Mouse (Mus musculus): ENCODE results near the gene Hoxc6.
A peak's percentile ranks its signal among the peaks of the same experiment; 100 is the strongest.

Gene Hoxc6

DNA sequence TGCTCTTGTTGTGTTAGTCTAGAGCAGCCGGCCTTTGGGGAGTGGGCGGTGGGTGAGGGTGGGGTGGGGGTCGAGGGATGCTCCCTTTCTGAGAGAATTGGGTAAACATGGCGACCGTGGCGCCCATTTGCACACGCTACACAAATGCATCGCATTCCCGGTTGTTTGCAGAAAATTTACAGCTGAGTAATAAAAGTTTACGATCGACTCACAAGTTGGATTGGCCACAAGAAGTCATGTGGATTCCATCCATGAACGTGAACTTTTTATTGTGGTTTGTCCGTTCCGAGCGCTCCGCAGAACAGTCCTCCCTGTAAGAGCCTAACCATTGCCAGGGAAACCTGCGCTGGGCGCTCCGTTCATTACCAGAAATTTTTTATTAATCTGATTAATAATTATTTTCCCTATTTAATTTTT lies at the start of gene Hoxc6:
Hoxc6 (plus strand) TSS at position 319 of the 417 bp plus-strand sequence.
- no peak for DNase-seq (ENCODE audit: low spot score in 2 of 2)

DNA sequence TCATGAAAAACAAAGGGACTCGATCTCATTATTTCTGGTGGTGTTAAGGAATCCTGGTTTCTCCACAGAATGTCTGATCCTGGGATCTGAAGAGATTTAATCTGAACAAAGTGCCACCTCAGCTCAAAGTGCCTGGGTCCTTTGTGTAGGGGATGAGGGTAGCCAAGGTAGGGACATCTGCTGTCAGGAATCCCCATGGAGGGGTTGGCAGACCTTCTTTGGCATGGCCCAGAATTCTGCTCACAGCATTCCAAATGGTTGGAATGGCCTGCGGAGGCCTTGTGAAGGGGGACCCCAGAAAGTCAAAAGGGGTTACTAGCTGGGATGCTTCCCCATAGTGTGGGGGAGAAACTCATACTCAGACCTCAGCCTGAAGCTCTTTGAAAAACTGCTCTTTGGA lies 49.2 kb upstream of the Hoxc6 start:
- no peak for DNase-seq (ENCODE audit: low spot score in 2 of 2)

DNA sequence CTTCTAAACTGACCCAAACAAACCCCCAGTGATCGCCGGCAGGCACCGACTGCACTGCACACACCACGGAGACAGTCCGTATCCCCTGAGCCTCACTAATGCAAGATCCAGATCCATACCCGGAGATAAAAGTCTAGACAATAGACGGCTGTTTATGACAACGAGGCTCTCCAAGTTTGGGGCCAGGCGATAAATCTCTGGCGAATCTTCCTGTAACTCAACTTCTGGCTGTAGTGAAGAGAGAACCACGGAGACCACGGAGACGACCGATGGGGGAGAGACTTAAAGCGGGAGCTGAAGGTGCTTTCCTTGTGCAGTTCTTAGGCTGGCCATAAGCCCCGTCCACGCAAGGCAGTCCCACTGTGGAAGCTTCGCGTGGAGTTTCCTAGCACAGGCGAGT lies 48.4 kb upstream of the Hoxc6 start:
- DNase-seq (ENCODE audit: low spot score in 2 of 2), result no peak

DNA sequence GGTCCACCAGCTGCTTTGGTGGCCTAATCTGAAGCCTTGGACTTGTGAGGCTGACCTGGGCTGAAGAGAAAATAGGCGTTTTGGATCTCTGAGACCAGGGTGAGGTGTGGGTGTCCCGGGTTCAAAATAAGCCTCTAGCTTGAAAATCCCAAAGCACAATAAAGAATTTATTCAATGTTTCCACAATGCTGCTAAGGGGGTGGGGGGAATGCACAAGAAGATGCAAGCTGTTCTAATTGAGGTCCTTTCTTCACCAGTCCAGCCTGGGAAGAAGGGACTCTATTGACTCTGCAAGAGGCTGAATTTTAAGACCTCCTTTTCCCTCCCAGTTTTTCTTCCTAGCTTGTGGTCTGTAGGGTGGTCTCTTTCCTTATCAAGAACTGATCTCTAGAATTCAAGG lies 47.2 kb upstream of the Hoxc6 start:
- no peak for DNase-seq (ENCODE audit: low spot score in 2 of 2)

DNA sequence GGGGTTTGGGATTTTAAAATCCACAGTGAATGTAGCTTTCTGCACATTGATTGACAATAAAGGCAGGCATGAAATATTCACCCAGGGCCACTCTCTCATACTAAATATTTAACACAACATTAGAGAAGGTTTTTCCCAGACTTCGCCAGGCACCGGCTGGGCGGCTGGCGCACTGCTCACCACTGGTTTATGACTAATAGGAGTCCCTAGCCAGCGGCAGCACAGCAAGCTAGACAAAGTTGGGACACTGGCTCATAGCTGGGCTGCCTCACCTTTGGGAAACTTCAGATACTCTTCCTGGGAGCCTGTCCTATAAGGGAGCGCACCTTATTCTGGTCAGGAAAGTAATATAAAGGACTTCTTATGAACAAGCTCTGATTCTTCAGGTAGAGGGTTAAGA lies 44.5 kb upstream of the Hoxc6 start:
- DNase-seq (ENCODE audit: low spot score in 2 of 2), result no peak

DNA sequence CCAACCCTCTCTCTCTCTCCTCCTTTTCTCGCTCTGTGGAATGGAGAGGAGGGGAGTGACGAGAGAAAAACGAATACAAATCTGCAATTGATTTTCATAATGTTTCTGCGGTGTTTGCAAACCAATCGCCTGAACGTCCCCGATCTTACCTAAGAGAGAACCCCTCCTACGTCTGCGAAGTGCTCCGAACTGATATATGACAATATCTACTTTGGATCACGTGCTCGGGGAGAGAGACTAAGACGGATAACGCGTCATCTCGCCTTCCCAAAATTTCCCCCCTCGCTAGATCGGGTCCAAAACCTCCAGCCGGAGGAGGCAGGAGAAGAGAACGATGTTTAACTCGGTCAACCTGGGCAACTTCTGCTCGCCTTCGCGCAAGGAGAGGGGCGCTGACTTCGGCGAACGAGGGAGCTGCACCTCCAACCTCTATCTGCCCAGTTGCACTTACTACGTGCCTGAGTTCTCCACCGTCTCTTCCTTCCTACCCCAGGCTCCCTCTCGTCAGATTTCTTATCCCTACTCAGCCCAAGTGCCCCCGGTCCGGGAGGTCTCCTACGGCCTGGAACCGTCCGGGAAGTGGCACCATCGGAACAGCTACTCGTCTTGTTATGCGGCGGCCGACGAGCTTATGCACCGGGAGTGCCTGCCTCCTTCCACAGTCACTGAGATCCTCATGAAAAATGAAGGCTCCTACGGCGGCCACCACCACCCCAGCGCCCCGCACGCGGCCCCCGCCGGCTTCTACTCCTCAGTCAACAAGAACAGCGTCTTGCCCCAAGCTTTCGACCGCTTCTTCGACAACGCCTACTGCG lies 43.7 kb upstream of the Hoxc6 start, which contains the start of gene Hoxc11:
Hoxc11 (plus strand) TSS at position 236 of the 815 bp plus-strand sequence.
- DNase-seq (ENCODE audit: low spot score in 2 of 2), result no peak

DNA sequence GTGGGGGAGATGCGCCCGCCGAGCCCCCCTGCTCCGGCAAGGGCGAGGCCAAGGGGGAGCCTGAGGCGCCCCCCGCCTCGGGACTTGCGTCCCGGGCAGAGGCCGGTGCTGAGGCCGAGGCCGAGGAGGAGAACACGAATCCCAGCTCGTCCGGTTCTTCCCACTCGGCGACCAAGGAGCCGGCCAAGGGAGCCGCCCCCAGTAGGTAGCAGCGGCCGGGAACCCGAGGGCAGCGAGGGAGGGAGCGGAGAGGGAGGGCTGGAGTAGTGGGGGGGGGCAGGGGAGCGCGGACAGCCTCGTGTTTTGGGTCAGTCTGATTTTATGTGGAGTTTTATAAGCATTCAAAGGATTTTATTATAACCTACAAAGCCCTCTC lies 43.1 kb upstream of the Hoxc6 start:
- DNase-seq (ENCODE audit: low spot score in 2 of 2), result no peak

DNA sequence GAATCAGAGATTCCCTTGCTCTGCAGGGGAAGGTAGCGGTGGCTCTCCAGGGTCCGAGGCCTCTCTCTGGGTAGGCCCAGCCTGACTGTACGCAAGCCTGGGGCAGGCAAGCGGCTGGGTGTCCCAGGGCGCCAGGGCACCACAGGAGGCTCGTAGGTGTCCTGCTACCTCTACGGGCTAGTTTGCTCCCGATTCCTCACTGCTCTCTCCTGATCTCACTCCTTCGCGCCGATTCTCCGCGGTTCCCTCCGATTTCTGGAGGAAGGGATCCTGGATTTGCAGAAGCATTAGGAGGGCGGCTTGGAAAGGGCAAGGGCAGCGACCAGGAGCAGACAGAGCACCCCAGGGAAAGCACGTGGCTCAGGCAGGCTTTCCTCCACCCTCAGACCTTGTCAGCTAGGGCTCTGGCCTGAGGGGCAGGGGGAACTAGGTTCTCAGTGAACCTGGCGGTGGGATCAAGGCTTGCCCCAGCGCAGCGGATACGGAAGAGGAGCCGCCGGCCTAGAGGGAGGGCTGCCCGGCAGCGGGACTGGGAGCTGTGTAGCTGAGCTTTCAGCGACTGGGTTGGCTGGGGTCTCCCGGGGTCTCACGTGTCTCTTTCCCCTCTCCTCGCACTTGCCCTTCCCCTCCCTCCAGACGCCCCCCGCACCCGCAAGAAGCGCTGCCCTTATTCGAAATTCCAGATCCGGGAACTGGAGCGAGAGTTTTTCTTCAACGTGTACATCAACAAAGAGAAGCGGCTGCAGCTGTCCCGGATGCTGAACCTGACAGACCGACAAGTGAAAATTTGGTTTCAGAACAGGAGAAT lies 42.0 kb upstream of the Hoxc6 start:
- DNase-seq (ENCODE audit: low spot score in 2 of 2), result no peak

DNA sequence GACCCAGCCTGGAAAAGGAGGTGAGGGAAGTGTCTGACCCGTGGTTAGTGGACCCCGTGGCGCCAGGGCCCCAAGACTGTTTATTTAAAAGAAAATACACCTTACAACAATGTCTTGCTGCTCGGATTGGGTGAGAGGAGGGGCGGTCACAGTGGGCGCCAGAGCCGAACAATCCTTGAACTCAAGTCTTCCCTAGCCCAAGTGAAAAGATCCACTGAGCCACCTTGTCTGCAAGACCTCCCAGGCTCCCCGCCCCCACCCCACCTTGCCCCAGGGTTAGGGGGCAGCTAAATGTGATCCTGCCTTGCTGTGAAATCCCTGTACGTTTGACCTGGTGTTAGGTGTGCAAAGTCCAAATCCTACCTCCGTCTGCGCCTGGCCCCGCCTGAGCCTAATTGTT lies 41.2 kb upstream of the Hoxc6 start:
- no peak for DNase-seq (ENCODE audit: low spot score in 2 of 2)

DNA sequence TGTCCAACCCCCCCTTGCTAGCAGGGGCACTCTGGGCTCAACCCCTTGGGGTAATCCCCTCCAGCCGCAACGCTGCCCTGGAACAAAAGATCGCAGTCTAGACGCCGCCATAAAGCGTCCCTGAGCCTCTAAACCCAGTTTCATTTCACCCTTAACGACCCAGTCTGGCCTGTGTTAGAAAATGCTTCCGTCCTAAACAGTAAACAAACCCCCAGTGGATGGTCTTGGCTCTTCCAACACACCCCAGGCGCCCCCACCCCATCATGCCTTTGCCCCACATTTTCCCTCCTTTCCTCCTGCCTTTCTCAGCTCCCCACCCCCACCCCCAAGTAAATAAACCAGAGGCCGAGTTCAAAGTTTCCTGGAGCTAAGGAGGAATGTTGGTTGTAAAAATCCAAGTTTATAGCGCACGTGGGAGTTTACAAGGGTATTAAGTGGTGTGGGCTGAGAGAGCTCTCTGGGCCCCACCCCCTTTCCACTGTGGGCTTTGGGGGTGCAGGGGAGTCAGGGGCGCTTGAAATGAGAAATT lies 38.3 kb upstream of the Hoxc6 start:
- no peak for DNase-seq (ENCODE audit: low spot score in 2 of 2)

DNA sequence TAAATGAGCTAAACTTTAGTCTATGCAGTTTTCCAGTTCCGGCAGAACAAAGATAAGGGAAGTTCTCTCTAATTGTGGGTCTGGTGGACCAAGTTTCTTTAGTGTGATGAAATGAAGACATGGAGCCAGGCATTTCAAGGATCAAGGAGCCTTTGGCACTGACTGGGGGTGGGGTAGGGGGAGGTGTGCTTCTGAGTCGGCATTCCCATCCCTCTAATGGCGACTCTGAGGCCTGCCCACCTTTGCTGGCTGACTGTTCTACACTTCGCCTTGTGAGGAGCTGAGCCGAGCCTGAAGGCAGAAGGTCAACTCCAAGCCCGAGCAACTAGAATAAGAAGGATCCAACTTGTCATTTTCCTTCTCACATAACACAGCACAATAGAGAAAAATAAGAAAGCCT lies 36.3 kb upstream of the Hoxc6 start:
- no peak for DNase-seq (ENCODE audit: low spot score in 2 of 2)

DNA sequence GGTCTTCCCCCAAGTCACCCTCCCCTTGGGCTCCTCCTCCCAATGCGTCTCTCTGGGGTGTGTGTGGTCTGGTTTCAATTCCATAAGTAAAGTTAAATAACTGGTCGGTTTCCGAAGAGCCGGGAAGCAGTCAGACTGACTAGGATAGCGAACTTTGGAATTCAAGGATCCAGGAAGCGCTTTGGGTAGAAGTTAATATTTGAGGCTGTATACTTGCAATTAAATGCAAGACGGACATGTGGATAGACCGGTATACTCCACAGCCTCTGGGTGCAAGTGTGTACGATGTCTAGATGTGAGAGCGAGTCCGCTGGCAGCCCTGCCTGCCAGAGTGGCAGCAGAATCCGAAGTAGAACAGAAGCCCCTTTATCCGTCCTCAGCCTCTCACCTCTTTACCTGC lies 35.6 kb upstream of the Hoxc6 start:
- no peak for DNase-seq (ENCODE audit: low spot score in 2 of 2)

DNA sequence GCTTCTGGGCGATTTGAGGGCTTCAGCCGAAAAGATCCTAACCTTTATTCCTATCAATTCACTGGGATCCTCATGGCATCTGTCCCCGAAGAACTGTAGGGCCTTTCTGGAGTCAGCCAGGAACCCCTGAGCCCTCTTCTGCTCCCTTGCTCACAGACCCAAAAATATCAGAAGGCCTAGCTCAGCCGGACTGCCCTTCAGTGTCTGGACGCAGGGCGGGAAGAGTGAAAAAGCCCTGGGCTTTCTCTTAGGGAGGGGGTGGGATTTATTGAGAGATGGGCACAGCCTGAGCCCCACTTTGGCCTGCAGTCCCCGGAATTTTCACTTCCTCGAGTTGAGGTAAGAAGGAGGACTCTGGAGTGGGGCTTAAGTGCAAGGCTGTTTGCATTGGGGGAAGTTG lies 34.8 kb upstream of the Hoxc6 start:
- no peak for DNase-seq (ENCODE audit: low spot score in 2 of 2)

DNA sequence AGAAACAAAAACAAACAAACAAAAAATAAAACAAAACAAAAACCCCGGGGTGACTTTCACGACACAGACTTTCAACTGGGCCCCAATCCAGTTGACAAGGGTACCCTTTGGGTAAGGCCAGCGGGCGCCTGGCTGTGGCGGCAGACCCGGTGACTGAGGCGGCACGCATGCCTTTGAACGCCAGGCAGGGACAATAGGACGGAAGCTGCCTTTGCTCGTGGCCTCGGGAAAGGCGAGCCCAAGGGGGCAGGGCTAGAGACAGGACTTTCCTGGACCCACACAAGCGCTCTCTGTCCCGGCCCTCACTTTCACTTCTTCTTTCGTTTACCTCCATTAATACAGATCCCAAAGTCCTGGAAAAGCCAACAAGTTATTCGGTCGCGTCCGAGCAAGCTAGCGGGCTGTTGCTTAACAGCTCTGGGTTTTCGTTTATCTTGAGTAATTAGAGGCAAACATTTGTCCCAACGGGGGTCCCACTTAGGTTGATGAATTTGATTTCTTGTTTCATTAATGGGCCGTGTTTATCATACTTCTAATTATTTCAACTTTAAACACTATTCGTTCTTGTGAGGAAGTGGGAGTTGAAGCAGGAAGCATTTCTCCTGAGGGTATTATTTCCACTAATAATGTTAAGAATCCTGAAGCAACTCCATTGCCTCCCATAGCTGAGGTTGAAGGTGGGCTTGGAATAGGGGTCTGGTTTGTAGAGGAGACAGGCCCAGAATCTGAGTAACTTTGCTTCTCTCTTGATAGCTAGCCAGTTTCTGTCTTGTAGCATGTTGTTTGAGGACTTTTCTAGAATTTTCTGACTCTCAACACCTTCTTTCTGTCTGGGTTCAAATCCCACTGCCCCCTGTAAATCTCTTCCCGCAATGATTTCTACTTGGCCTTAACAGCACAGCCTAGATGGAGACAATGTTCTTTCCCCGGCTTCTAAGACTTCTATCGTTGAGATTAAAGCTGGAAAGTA lies 34.1 kb upstream of the Hoxc6 start:
- no peak for DNase-seq (ENCODE audit: low spot score in 2 of 2)

DNA sequence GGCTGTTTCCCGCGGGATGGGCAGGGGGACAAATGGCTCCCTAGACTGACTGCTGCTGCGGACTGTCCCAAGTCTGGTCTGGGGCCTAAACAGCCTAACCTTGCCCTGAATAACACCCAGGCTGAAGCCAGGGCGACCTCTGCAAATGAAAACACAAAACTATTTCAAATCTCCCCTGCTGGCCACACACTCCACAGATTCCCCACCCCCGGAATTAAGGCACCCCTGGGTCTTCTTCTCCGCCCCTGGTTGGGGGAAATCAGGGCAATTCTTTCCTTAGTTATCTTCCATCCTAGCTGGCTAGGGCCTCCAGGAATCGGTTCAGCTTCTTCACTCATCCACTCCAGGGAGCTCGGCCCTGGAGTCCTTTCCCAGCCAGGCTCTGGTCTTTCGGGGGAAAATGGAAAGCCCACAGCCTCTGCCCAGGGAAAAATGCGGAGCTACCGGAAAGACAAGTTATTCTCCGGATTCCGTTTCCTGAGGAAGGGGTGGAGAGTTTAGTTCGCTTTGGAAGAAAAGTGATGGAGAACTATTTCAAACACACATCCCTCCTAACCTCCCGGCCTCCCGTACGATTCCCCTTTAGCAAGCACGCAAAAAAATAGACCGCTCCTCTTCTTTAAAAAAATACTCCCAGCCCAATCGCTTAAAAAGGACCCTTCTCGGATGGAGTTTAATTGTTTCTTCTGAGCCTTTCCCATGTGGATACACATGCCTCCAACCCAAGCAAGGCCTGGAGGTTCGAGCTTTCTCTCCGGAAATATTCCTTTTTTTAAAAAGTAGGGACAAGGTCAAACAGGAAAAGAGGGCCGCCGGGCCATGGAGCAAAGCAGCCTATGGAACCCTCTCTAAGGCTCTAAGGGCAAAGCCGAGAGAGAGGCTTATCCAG lies 32.8 kb upstream of the Hoxc6 start:
- DNase-seq (ENCODE audit: low spot score in 2 of 2), result no peak

DNA sequence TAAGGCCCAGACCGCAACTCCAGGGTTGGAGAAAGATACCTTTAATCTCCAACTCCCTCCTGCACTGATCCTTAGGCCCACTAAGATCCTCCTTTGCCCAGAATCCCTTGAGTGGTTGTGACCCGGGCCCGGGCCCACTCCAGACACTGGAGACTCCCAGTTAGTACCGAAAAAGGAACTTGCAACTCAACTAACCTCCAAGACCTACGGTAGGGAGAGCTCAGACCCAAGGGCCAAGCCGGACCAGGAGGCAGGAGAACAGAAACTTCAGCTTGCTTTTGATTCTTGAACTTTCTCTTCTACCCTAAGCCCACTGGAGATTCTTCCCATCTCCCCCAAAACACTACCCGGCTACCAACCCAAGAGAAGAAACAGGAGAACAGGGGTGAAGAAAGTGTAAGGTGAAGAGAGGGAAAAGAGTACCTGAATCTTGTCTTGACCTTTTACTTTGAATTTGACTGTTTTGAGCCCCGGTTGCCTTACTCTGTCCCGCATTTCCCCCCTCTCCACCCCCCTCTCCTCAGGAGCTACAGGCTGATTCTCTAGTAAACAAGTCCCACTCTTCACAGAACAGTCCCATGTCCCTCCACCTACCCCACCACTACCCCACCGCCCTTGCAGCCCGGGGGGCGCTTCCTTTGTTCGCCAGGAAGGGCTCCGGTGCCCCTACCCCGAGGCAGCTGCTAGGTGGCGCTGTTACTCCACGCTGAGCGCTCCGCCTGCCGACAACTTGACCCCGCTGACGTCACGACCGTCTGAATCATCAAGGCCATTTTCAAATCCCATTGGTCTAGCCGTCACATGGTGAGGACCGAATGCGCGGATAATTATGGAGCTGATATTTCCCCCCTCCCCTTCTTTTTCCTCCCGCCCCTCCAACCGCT lies 31.9 kb upstream of the Hoxc6 start:
- peak; percentile 15 to 60 for DNase-seq (ENCODE audit: low spot score in 2 of 2)

DNA sequence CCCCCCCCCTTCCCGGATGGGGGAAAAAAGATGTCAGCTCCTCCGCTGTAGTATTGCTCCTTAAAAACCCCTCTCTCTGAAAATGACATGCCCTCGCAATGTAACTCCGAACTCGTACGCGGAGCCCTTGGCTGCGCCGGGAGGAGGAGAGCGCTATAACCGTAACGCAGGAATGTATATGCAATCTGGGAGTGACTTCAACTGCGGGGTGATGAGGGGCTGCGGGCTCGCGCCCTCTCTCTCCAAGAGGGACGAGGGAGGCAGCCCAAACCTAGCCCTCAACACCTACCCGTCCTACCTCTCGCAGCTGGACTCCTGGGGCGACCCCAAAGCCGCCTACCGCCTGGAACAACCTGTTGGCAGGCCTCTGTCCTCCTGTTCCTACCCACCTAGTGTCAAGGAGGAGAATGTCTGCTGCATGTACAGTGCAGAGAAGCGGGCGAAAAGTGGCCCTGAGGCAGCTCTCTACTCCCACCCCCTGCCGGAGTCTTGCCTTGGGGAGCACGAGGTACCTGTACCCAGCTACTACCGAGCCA lies 31.2 kb upstream of the Hoxc6 start, which contains the start of gene Hoxc10:
Hoxc10 (plus strand) TSS at position 21 of the 536 bp plus-strand sequence.
- no peak for DNase-seq (ENCODE audit: low spot score in 2 of 2)

DNA sequence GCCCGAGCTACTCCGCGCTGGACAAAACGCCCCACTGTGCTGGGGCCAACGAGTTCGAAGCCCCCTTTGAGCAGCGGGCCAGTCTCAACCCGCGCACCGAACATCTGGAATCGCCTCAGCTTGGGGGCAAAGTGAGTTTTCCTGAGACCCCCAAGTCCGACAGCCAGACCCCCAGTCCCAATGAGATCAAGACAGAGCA lies 30.8 kb upstream of the Hoxc6 start, which contains the start of gene Hoxc5:
Hoxc5 (plus strand) TSS at position 132 of the 199 bp plus-strand sequence.
- no peak for DNase-seq (ENCODE audit: low spot score in 2 of 2)

Measured in thymus, postnatal 10 days (tissue).